Mouse (Mus musculus): ENCODE measurements around the gene Mroh9. TPM values are rescaled to one million over a fixed set of nuclear protein-coding genes. Genes with fewer than 3 reads are reported as not detected.

The Mroh9 gene
- not detected in 2 replicates for polyA plus RNA-seq (2015; fragmentation: Nextera tagmentation; extraction: Ambion mirVana)

GRCm38 (mm10) chr1:163085570-163085969 is at the start of gene Mroh9:
Mroh9 (minus strand) TSS chr1:163085670.
- Histone ChIP-seq H3K4me3 (no peak within 1 kb of the TSS), H3K27me3 (no peaks in the 10 kb centered on the region), H3K9me3 (no peaks in the 10 kb centered on the region), H3K4me1 (no peaks in the 10 kb centered on the region), H3K36me3 (no peaks in the 10 kb centered on the region), H3K9ac (no peak within 1 kb of the TSS), H3K27ac (no peak within 1 kb of the TSS), H3K4me2 (no peak within 1 kb of the TSS)
- WGBS: 79% methylated on average over 2 of the region's 2 CpGs
- ATAC-seq (ENCODE audit: borderline replicate concordance, extremely low read depth, low FRiP score, low TSS enrichment): no peak

- no peak for ATAC-seq (ENCODE audit: borderline replicate concordance, extremely low read depth, low FRiP score, low TSS enrichment)
- Histone ChIP-seq H3K36me3 (no peaks in the 10 kb centered on the region), H3K9ac (no peak overlapping the region), H3K27ac (no peak overlapping the region), H3K4me2 (no peak overlapping the region), H3K4me3 (no peak overlapping the region), H3K9me3 (no peaks in the 10 kb centered on the region), H3K4me1 (no peaks in the 10 kb centered on the region), H3K27me3 (no peaks in the 10 kb centered on the region)
- 41% methylated on average over 3 of the region's 3 CpGs for WGBS
Observed at GRCm38 (mm10) chr1:163129976-163130375, 44.5 kb upstream of the Mroh9 start.

GRCm38 (mm10) chr1:163129129-163129900 is 43.8 kb upstream of the Mroh9 start:
- Histone ChIP-seq H3K4me1 (no peaks in the 10 kb centered on the region), H3K4me3 (no peak overlapping the region), H3K36me3 (no peaks in the 10 kb centered on the region), H3K27ac (no peak overlapping the region), H3K9ac (no peak overlapping the region), H3K4me2 (no peak overlapping the region), H3K9me3 (no peaks in the 10 kb centered on the region), H3K27me3 (no peaks in the 10 kb centered on the region)
- ATAC-seq (ENCODE audit: borderline replicate concordance, extremely low read depth, low FRiP score, low TSS enrichment): no peak
- WGBS: 83% methylated on average over 9 of the region's 9 CpGs

- Histone ChIP-seq H3K27me3 (no peaks in the 10 kb centered on the region), H3K9ac (no peak overlapping the region), H3K4me1 (no peaks in the 10 kb centered on the region), H3K27ac (no peak overlapping the region), H3K36me3 (no peaks in the 10 kb centered on the region), H3K4me2 (no peak overlapping the region), H3K4me3 (no peak overlapping the region), H3K9me3 (no peaks in the 10 kb centered on the region)
- ATAC-seq (ENCODE audit: borderline replicate concordance, extremely low read depth, low FRiP score, low TSS enrichment): no peak
- 57% methylated on average over 7 of the region's 7 CpGs for WGBS
Observed at GRCm38 (mm10) chr1:163126175-163126881, 40.9 kb upstream of the Mroh9 start.

- Histone ChIP-seq H3K4me1 (no peaks in the 10 kb centered on the region), H3K27ac (no peak overlapping the region), H3K4me2 (no peak overlapping the region), H3K36me3 (no peaks in the 10 kb centered on the region), H3K27me3 (no peaks in the 10 kb centered on the region), H3K9me3 (no peaks in the 10 kb centered on the region), H3K9ac (no peak overlapping the region), H3K4me3 (no peak overlapping the region)
- no peak for ATAC-seq (ENCODE audit: borderline replicate concordance, extremely low read depth, low FRiP score, low TSS enrichment)
- WGBS: 100% methylated on average over 1 of the region's 1 CpGs
Observed at GRCm38 (mm10) chr1:163122414-163122813, 36.9 kb upstream of the Mroh9 start.

GRCm38 (mm10) chr1:163113461-163114174 is 28.1 kb upstream of the Mroh9 start:
- Histone ChIP-seq H3K4me1 (no peaks in the 10 kb centered on the region), H3K4me2 (no peak overlapping the region), H3K9me3 (no peaks in the 10 kb centered on the region), H3K27me3 (no peaks in the 10 kb centered on the region), H3K27ac (no peak overlapping the region), H3K9ac (no peak overlapping the region), H3K4me3 (no peak overlapping the region), H3K36me3 (no peaks in the 10 kb centered on the region)
- ATAC-seq (ENCODE audit: borderline replicate concordance, extremely low read depth, low FRiP score, low TSS enrichment): no peak
- WGBS: 37% methylated on average over 8 of the region's 8 CpGs

GRCm38 (mm10) chr1:163112482-163113164 is 27.2 kb upstream of the Mroh9 start:
- Histone ChIP-seq H3K9ac (no peak overlapping the region), H3K36me3 (no peaks in the 10 kb centered on the region), H3K4me2 (no peak overlapping the region), H3K9me3 (no peaks in the 10 kb centered on the region), H3K4me1 (no peaks in the 10 kb centered on the region), H3K4me3 (no peak overlapping the region), H3K27ac (no peak overlapping the region), H3K27me3 (no peaks in the 10 kb centered on the region)
- WGBS: 69% methylated on average over 4 of the region's 4 CpGs
- no peak for ATAC-seq (ENCODE audit: borderline replicate concordance, extremely low read depth, low FRiP score, low TSS enrichment)

- no peaks in the 10 kb centered on the region for H3K4me1 ChIP-seq
- no peaks in the 10 kb centered on the region for H3K27me3 ChIP-seq
- H3K9me3 ChIP-seq: no peaks in the 10 kb centered on the region
- H3K36me3 ChIP-seq: no peaks in the 10 kb centered on the region
- H3K4me3 ChIP-seq: no peak overlapping the region
- no peak overlapping the region for H3K4me2 ChIP-seq
- H3K9ac ChIP-seq: no peak overlapping the region
- ATAC-seq (ENCODE audit: borderline replicate concordance, extremely low read depth, low FRiP score, low TSS enrichment): no peak
- WGBS: 19% methylated on average over 1 of the region's 1 CpGs
- no peak overlapping the region for H3K27ac ChIP-seq
Observed at GRCm38 (mm10) chr1:163104960-163105359, 19.5 kb upstream of the Mroh9 start.

GRCm38 (mm10) chr1:163091438-163092155 is 6.1 kb upstream of the Mroh9 start:
- no peak overlapping the region for H3K27ac ChIP-seq
- H3K27me3 ChIP-seq: no peaks in the 10 kb centered on the region
- H3K9ac ChIP-seq: no peak overlapping the region
- H3K4me2 ChIP-seq: peak overlapping the region; percentile 17; the same call in 1 of the 2 replicates
- no peaks in the 10 kb centered on the region for H3K4me1 ChIP-seq
- WGBS: 42% methylated on average over 10 of the region's 10 CpGs
- H3K36me3 ChIP-seq: no peaks in the 10 kb centered on the region
- H3K9me3 ChIP-seq: no peaks in the 10 kb centered on the region
- H3K4me3 ChIP-seq: no peak overlapping the region
- peak; percentile 59; the same call in 1 of the 2 replicates for ATAC-seq (ENCODE audit: borderline replicate concordance, extremely low read depth, low FRiP score, low TSS enrichment)

- no peak for ATAC-seq (ENCODE audit: borderline replicate concordance, extremely low read depth, low FRiP score, low TSS enrichment)
- H3K27me3 ChIP-seq: no peaks in the 10 kb centered on the region
- no peaks in the 10 kb centered on the region for H3K36me3 ChIP-seq
- H3K4me2 ChIP-seq: no peak overlapping the region
- 7% methylated on average over 1 of the region's 1 CpGs for WGBS
- H3K4me3 ChIP-seq: no peak overlapping the region
- no peaks in the 10 kb centered on the region for H3K4me1 ChIP-seq
- H3K27ac ChIP-seq: no peak overlapping the region
- H3K9me3 ChIP-seq: no peaks in the 10 kb centered on the region
- H3K9ac ChIP-seq: no peak overlapping the region
Observed at GRCm38 (mm10) chr1:163070502-163070901, 15.0 kb downstream of the Mroh9 start.

GRCm38 (mm10) chr1:163060381-163060780 is 25.1 kb downstream of the Mroh9 start:
- no peak for ATAC-seq (ENCODE audit: borderline replicate concordance, extremely low read depth, low FRiP score, low TSS enrichment)
- no peak overlapping the region for H3K9ac ChIP-seq

More at GRCm38 (mm10) chr1:163060381-163060780, 25.1 kb downstream of the Mroh9 start:
- 83% methylated on average over 3 of the region's 3 CpGs for WGBS
- Histone ChIP-seq H3K27ac (no peak overlapping the region), H3K9me3 (no peaks in the 10 kb centered on the region), H3K27me3 (no peaks in the 10 kb centered on the region), H3K4me2 (no peak overlapping the region), H3K4me1 (no peaks in the 10 kb centered on the region), H3K4me3 (no peak overlapping the region), H3K36me3 (no peaks in the 10 kb centered on the region)
